Mouse (Mus musculus) cerebellum, adult 18-20 months (tissue): ENCODE results near the gene Rpl18.

ENCODE experiments used
- DNase-seq, 2 experiments: peaks; one replicate each; pipeline ENCODE4 v3.0.0; 2021

The Rpl18 gene

GRCm38 (mm10) chr7:45713881-45714520 lies 1.3 kb upstream of the Rpl18 start:
- DNase-seq: peak in 1 of 2 experiments; percentile 10

GRCm38 (mm10) chr7:45714630-45715089 lies 597 bp upstream of the Rpl18 start:
- DNase-seq: no peak

GRCm38 (mm10) chr7:45715741-45716459 lies 643 bp downstream of the Rpl18 start:
- peak; percentile 12 to 26 for DNase-seq

GRCm38 (mm10) chr7:45716460-45716857 lies 1.2 kb downstream of the Rpl18 start:
- no peak for DNase-seq

- no peak for DNase-seq
These were observed 2.0 kb downstream of the Rpl18 start for GRCm38 (mm10) chr7:45716952-45717917.

- peak; percentile 97 to 99 for DNase-seq
These were observed 2.7 kb downstream of the Rpl18 start, which contains the start of gene Sphk2 for GRCm38 (mm10) chr7:45717918-45718297. Sphk2 (minus strand) TSS chr7:45718002.

GRCm38 (mm10) chr7:45718331-45718730 lies 3.1 kb downstream of the Rpl18 start:
- no peak for DNase-seq

- DNase-seq: peak in 1 of 2 experiments; percentile 17
These were observed 3.9 kb downstream of the Rpl18 start for GRCm38 (mm10) chr7:45719180-45719579.

- peak in 1 of 2 experiments; percentile 16 for DNase-seq
These were observed 4.6 kb downstream of the Rpl18 start for GRCm38 (mm10) chr7:45719738-45720412.

GRCm38 (mm10) chr7:45720413-45721233 lies 5.4 kb downstream of the Rpl18 start, which contains the start of gene Fam83e:
Fam83e (plus strand) TSS chr7:45721212.
- DNase-seq: no peak

- DNase-seq: no peak
These were observed 5.9 kb downstream of the Rpl18 start for GRCm38 (mm10) chr7:45721234-45721571.

GRCm38 (mm10) chr7:45721642-45722347 lies 6.5 kb downstream of the Rpl18 start:
- DNase-seq: no peak

- peak; percentile 53 to 56 for DNase-seq
These were observed 7.1 kb downstream of the Rpl18 start for GRCm38 (mm10) chr7:45722348-45722713.

GRCm38 (mm10) chr7:45723301-45723700 lies 8.0 kb downstream of the Rpl18 start:
- DNase-seq: no peak

- DNase-seq: no peak
These were observed 8.5 kb downstream of the Rpl18 start for GRCm38 (mm10) chr7:45723781-45724180.

GRCm38 (mm10) chr7:45725151-45725550 lies 9.9 kb downstream of the Rpl18 start:
- no peak for DNase-seq

- DNase-seq: no peak
These were observed 10.5 kb downstream of the Rpl18 start, which contains the start of gene Spaca4 for GRCm38 (mm10) chr7:45725713-45726112. Spaca4 (minus strand) TSS chr7:45725813.

- DNase-seq: no peak
These were observed 11.2 kb downstream of the Rpl18 start for GRCm38 (mm10) chr7:45726419-45726818.

- DNase-seq: no peak
These were observed 12.4 kb downstream of the Rpl18 start for GRCm38 (mm10) chr7:45727625-45728024.

GRCm38 (mm10) chr7:45730727-45731431 lies 15.6 kb downstream of the Rpl18 start:
- no peak for DNase-seq
